Mouse (Mus musculus) stomach, postnatal 0 days (tissue): ENCODE results near the gene Fam173a.

Source experiments
- CTCF ChIP-seq: IDR thresholded peaks from 2 replicates; pipeline ENCODE4 v1.5.1; 2016; ENCODE audit warnings: antibody characterized with exemption, low read depth, mild to moderate bottlenecking, moderate library complexity
- EP300 ChIP-seq: optimal IDR thresholded peaks from 2 replicates; pipeline ENCODE3; 2016; ENCODE audit warnings: antibody characterized with exemption

DNA sequence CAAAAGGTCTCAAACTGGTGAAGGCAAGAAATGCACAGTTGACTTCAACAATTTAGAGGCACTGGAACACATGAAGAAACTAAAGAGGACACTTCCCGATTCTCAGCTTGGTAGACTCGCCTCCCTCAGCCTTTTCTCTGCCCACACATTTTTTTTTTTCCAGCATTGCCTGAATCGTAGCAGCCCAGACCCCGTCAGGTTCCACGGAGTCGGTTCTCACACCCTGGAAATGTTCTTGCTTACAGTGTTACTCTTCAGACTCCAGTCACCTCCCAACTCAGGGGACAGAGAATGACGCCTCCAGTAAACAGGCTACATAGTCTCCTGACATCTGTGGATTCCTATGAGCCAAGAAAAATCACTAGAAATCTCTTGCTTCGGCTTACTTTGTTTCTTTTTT lies 32.6 kb downstream of the Fam173a start:
- TF ChIP-seq CTCF (no peak), EP300 (no peak)
